Mouse (Mus musculus): ENCODE measurements around the gene 4930519G04Rik. TPM values are rescaled to one million over a fixed set of nuclear protein-coding genes. Genes with fewer than 3 reads are reported as not detected.
A peak's percentile ranks its signal among the peaks of the same experiment; 100 is the strongest.
"Not testable (repeated sequence)": the region's sequence is repeated elsewhere in the genome, so short reads cannot be mapped to it uniquely, and the experiment has no call there.

4930519G04Rik gene
- polyA plus RNA-seq, 1 experiment from 2014 or later, result not detected

GRCm38 (mm10) chr5:114816599-114816998 lies 36.9 kb upstream of the 4930519G04Rik start:
- DNase-seq (ENCODE audit: low spot score), result no peak
- Histone ChIP-seq H3K9me3 (replicated peaks) (peaks cover 3% of the 10 kb centered on the region; the same call in 1 of the 2 replicates), H3K27me3 (ENCODE audit: low read depth, poor library complexity, severe bottlenecking) (no peaks in the 10 kb centered on the region), H3K36me3 (peaks cover 34% of the 10 kb centered on the region), H3K4me1 (peaks cover 18% of the 10 kb centered on the region), H3K27ac (replicated peaks) (no peak overlapping the region), H3K4me3 (no peak overlapping the region)
- 75% methylated on average over 6 of the region's 6 CpGs for WGBS

- no peak overlapping the region for H3K27ac ChIP-seq (replicated peaks)
Measured at GRCm38 (mm10) chr5:114818124-114818523, 35.3 kb upstream of the 4930519G04Rik start.

GRCm38 (mm10) chr5:114822796-114823688 lies 30.4 kb upstream of the 4930519G04Rik start, which contains the start of gene 1500011B03Rik:
1500011B03Rik (minus strand) TSS chr5:114823468.
- H3K4me3 ChIP-seq, result peak within 1 kb of the TSS; percentile 90
- peak within 1 kb of the TSS; percentile 95 for H3K27ac ChIP-seq (replicated peaks)
- H3K4me1 ChIP-seq, result peaks cover 16% of the 10 kb centered on the region
- DNase-seq (ENCODE audit: low spot score), result peak; percentile 93
- peaks cover 27% of the 10 kb centered on the region for H3K36me3 ChIP-seq
- 8% methylated on average over 53 of the region's 53 CpGs for WGBS
- H3K27me3 ChIP-seq (ENCODE audit: low read depth, poor library complexity, severe bottlenecking), result no peaks in the 10 kb centered on the region
- peaks cover 11% of the 10 kb centered on the region; the same call in 1 of the 2 replicates for H3K9me3 ChIP-seq (replicated peaks)

More at GRCm38 (mm10) chr5:114818124-114818523, 35.3 kb upstream of the 4930519G04Rik start:
- no peaks in the 10 kb centered on the region for H3K27me3 ChIP-seq (ENCODE audit: low read depth, poor library complexity, severe bottlenecking)
- H3K4me1 ChIP-seq, result peaks cover 13% of the 10 kb centered on the region; the same call in 1 of the 2 replicates
- no peak for DNase-seq (ENCODE audit: low spot score)
- WGBS, result 79% methylated on average over 11 of the region's 11 CpGs
- peaks cover 31% of the 10 kb centered on the region for H3K36me3 ChIP-seq
- H3K9me3 ChIP-seq (replicated peaks), result peaks cover 11% of the 10 kb centered on the region; the same call in 1 of the 2 replicates
- H3K4me3 ChIP-seq, result no peak overlapping the region

- Histone ChIP-seq H3K36me3 (peaks cover 27% of the 10 kb centered on the region), H3K4me1 (peaks cover 16% of the 10 kb centered on the region), H3K27me3 (ENCODE audit: low read depth, poor library complexity, severe bottlenecking) (no peaks in the 10 kb centered on the region), H3K27ac (replicated peaks) (no peak overlapping the region), H3K4me3 (peak overlapping the region; percentile 90; the same call in 1 of the 2 replicates), H3K9me3 (replicated peaks) (peaks cover 11% of the 10 kb centered on the region; the same call in 1 of the 2 replicates)
- DNase-seq (ENCODE audit: low spot score), result peak; percentile 52
- WGBS, result 19% methylated on average over 9 of the region's 9 CpGs
Measured at GRCm38 (mm10) chr5:114824197-114824596, 29.3 kb upstream of the 4930519G04Rik start.

DNA sequence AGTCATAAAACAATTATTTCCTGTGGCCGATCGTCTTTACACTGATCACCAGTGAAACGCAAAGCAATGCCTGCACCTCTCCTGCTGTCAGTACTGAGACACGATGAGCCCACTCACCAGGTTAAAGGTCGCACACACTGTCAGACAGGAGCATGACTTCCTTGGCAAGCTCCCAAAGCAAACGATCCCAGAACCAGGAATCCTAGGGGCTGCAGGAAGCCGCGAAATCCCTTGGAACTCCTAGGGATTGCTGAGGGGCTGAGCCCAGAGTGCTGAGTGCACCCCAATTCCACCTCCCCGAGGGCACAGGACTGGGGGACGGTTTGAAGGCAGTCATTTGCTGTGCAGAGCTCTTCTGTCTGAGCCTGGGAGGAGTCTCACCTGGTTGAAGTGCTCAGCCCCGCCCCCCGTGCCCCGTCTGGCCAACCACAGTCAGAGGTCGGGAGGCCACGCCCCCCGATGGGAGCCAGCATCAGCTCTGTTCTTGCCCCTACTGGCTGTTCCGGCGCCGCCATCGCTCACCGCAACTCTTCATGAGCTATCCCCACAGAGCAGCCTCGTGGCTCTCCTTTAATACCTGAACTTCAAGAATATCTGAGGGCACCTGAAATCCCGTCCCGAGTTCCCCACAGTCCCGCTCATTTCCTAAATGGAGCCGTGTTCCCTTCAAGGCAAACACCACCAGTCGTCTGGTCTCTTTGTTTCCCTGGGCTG lies 27.3 kb upstream of the 4930519G04Rik start:
- Histone ChIP-seq H3K4me3 (peak overlapping the region; percentile 54), H3K27me3 (ENCODE audit: low read depth, poor library complexity, severe bottlenecking) (no peaks in the 10 kb centered on the region), H3K27ac (replicated peaks) (peak overlapping the region; percentile 83), H3K9me3 (replicated peaks) (peaks cover 11% of the 10 kb centered on the region; the same call in 1 of the 2 replicates), H3K4me1 (peaks cover 16% of the 10 kb centered on the region), H3K36me3 (peaks cover 14% of the 10 kb centered on the region)
- 12% methylated on average over 27 of the region's 27 CpGs for WGBS
- DNase-seq (ENCODE audit: low spot score), result peak; percentile 91

- Histone ChIP-seq H3K27ac (replicated peaks) (no peak overlapping the region), H3K4me1 (peaks cover 15% of the 10 kb centered on the region), H3K9me3 (replicated peaks) (no peaks in the 10 kb centered on the region), H3K27me3 (ENCODE audit: low read depth, poor library complexity, severe bottlenecking) (no peaks in the 10 kb centered on the region), H3K4me3 (no peak overlapping the region), H3K36me3 (peaks cover under 1% of the 10 kb centered on the region)
- 93% methylated on average over 12 of the region's 12 CpGs for WGBS
- no peak for DNase-seq (ENCODE audit: low spot score)
Measured at GRCm38 (mm10) chr5:114827427-114827826, 26.0 kb upstream of the 4930519G04Rik start.

- peaks cover 9% of the 10 kb centered on the region for H3K4me1 ChIP-seq
- no peak overlapping the region for H3K4me3 ChIP-seq
- H3K27ac ChIP-seq (replicated peaks), result no peak overlapping the region
- 74% methylated on average over 3 of the region's 3 CpGs for whole genome bisulfite sequencing
- DNase-seq (ENCODE audit: low spot score), result no peak
- H3K9me3 ChIP-seq (replicated peaks), result no peaks in the 10 kb centered on the region
- no peaks in the 10 kb centered on the region for H3K27me3 ChIP-seq (ENCODE audit: low read depth, poor library complexity, severe bottlenecking)
- no peaks in the 10 kb centered on the region for H3K36me3 ChIP-seq
Measured at GRCm38 (mm10) chr5:114829740-114830139, 23.7 kb upstream of the 4930519G04Rik start.

- no peak for DNase-seq (ENCODE audit: low spot score)
- WGBS, result 70% methylated on average over 12 of the region's 12 CpGs
Measured at GRCm38 (mm10) chr5:114836886-114837285, 16.6 kb upstream of the 4930519G04Rik start.

GRCm38 (mm10) chr5:114840481-114840880 lies 13.0 kb upstream of the 4930519G04Rik start:
- H3K4me1 ChIP-seq; DNase-seq (ENCODE audit: low spot score); H3K27me3 ChIP-seq (ENCODE audit: low read depth, poor library complexity, severe bottlenecking); H3K9me3 ChIP-seq (replicated peaks); H3K27ac ChIP-seq (replicated peaks); H3K36me3 ChIP-seq; H3K4me3 ChIP-seq: not testable (repeated sequence)
- 80% methylated on average over 5 of the region's 5 CpGs for WGBS

More at GRCm38 (mm10) chr5:114836886-114837285, 16.6 kb upstream of the 4930519G04Rik start:
- H3K4me1 ChIP-seq, result no peaks in the 10 kb centered on the region
- H3K9me3 ChIP-seq (replicated peaks), result no peaks in the 10 kb centered on the region
- no peaks in the 10 kb centered on the region for H3K36me3 ChIP-seq
- no peak overlapping the region for H3K4me3 ChIP-seq
- H3K27ac ChIP-seq (replicated peaks), result no peak overlapping the region
- no peaks in the 10 kb centered on the region for H3K27me3 ChIP-seq (ENCODE audit: low read depth, poor library complexity, severe bottlenecking)

DNA sequence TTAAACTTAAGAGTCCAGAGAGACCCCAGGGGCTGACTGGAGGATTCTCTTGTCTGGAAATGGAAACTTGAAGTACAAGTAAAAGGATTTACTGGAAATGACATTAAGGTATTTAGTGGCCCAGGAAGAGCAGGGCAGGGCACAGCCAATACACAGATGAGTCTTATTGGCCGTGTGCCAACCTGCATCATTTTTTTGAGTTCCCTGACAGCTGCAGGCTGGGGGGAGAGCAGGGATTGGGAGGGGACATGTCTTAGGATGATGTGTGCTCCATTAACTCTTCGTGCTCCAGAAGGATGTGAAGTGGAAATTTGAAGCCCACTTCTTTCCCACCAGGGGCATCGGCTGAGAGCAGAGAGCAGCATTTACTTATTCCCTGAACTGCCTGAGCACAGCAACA lies 11.3 kb upstream of the 4930519G04Rik start:
- not testable (repeated sequence) for H3K4me1 ChIP-seq; H3K4me3 ChIP-seq; H3K27me3 ChIP-seq (ENCODE audit: low read depth, poor library complexity, severe bottlenecking); H3K27ac ChIP-seq (replicated peaks); H3K36me3 ChIP-seq; DNase-seq (ENCODE audit: low spot score); H3K9me3 ChIP-seq (replicated peaks)
- WGBS, result 59% methylated on average over 3 of the region's 3 CpGs

DNA sequence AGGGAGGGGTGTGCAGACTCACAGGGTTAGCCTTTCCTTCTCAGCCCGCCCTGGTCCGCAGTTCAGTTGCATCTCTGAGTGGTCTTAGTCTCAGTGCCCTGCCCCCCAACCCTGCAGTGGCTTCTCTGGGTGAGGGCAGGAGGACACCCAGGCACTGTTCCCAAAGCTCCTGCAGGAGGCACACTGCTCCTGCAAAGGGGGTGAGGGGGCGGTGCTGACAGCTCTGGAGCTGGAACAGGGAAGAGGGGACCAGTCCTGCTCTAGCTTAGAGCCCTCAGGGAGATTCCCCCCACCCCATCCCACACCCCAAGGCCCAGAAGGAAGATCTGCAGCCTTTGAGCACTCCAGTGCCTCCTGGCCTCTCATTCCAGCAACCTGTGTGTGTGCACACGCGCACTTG lies 10.8 kb upstream of the 4930519G04Rik start:
- H3K9me3 ChIP-seq (replicated peaks), result no peaks in the 10 kb centered on the region
- H3K36me3 ChIP-seq, result no peaks in the 10 kb centered on the region
- DNase-seq (ENCODE audit: low spot score), result no peak
- H3K27ac ChIP-seq (replicated peaks), result no peak overlapping the region
- H3K4me1 ChIP-seq, result peaks cover 9% of the 10 kb centered on the region; the same call in 1 of the 2 replicates
- 58% methylated on average over 5 of the region's 5 CpGs for WGBS
- 0 out of 2 replicates have a peak, but pooled peaks cover 3% of the 10 kb centered on the region for H3K27me3 ChIP-seq (ENCODE audit: low read depth, poor library complexity, severe bottlenecking)
- H3K4me3 ChIP-seq, result no peak overlapping the region

- not testable (repeated sequence) for H3K4me3 ChIP-seq; H3K27ac ChIP-seq (replicated peaks); DNase-seq (ENCODE audit: low spot score); H3K4me1 ChIP-seq; H3K27me3 ChIP-seq (ENCODE audit: low read depth, poor library complexity, severe bottlenecking); H3K36me3 ChIP-seq; H3K9me3 ChIP-seq (replicated peaks)
- WGBS, result 81% methylated on average over 2 of the region's 2 CpGs
Measured at GRCm38 (mm10) chr5:114844371-114844770, 9.1 kb upstream of the 4930519G04Rik start.

Measured in midbrain, embryonic 10.5 days (tissue).